Mouse (Mus musculus) embryonic facial prominence, embryonic 15.5 days (tissue): Measurements from ENCODE around the gene Syde2. TPM values are rescaled to one million over a fixed set of nuclear protein-coding genes. Genes with fewer than 3 reads are reported as not detected.

Experiments used
- ATAC-seq: fragments of 200-750 bp; cut with Nextera tagmentation; 2 replicates; pipeline ENCODE4 v1.8.0; 2017; ENCODE audit warnings: low read depth, moderate TSS enrichment; ENCODE audit not compliant: insufficient number of reproducible peaks, low FRiP score, low TSS enrichment
- H3K27ac ChIP-seq: fragments of 300-500 bp; sonication (generic); replicated peaks from 2 replicates; pipeline ENCODE4 v1.5.1; 2015; ENCODE audit warnings: mild to moderate bottlenecking, inconsistent platforms
- H3K27me3 ChIP-seq: fragments of 300-500 bp; sonication (generic); 2 replicates; pipeline ENCODE4 v1.6.1; 2015; ENCODE audit warnings: inconsistent platforms
- H3K36me3 ChIP-seq: fragments of 300-500 bp; sonication (generic); 2 replicates; pipeline ENCODE4 v1.6.1; 2015; ENCODE audit warnings: mild to moderate bottlenecking, inconsistent platforms
- H3K4me1 ChIP-seq: fragments of 300-500 bp; sonication (generic); 2 replicates; pipeline ENCODE4 v1.6.1; 2015; ENCODE audit warnings: inconsistent platforms
- H3K4me2 ChIP-seq: fragments of 300-500 bp; sonication (generic); replicated peaks from 2 replicates; pipeline ENCODE4 v1.6.1; 2015; ENCODE audit warnings: mild to moderate bottlenecking, inconsistent platforms
- H3K4me3 ChIP-seq: fragments of 300-500 bp; sonication (generic); replicated peaks from 2 replicates; pipeline ENCODE4 v1.5.1; 2015; ENCODE audit warnings: mild to moderate bottlenecking, inconsistent platforms
- H3K9ac ChIP-seq: fragments of 300-500 bp; sonication (generic); 2 replicates; pipeline ENCODE4 v1.6.1; 2015; ENCODE audit warnings: inconsistent platforms
- H3K9me3 ChIP-seq: fragments of 300-500 bp; sonication (generic); replicated peaks from 2 replicates; pipeline ENCODE4 v1.6.1; 2016; ENCODE audit warnings: inconsistent platforms
- WGBS: fragments of 180-500 bp; shearing (Covaris S2); methylation state at CpG from one replicate; pipeline ENCODE4 v1.1.7; 2015; 5-methylcytosine and 5-hydroxymethylcytosine counted together
- polyA plus RNA-seq: library from polyadenylated mRNA; unstranded; fragments of >200 nt; fragmentation: Nextera tagmentation; extraction: Ambion mirVana; gene quantifications from 2 replicates; pipeline ENCODE4 v1.2.1, GENCODE M21; 2015

Gene Syde2
- polyA plus RNA-seq, 1 experiment from 2014 or later, result 1.7 TPM

GRCm38 (mm10) chr3:146039132-146039903, 51.6 kb downstream of the Syde2 start:
- 61% methylated on average over 12 of the region's 12 CpGs for WGBS
- Histone ChIP-seq H3K27me3 (no peaks in the 10 kb centered on the region), H3K4me2 (no peak overlapping the region), H3K9ac (no peak overlapping the region), H3K27ac (no peak overlapping the region), H3K4me1 (no peaks in the 10 kb centered on the region), H3K4me3 (no peak overlapping the region), H3K9me3 (no peaks in the 10 kb centered on the region), H3K36me3 (no peaks in the 10 kb centered on the region)
- ATAC-seq, result no peak

- 91% methylated on average over 11 of the region's 11 CpGs for WGBS
- Histone ChIP-seq H3K9ac (no peak overlapping the region), H3K4me2 (no peak overlapping the region), H3K4me3 (no peak overlapping the region), H3K4me1 (peaks cover 9% of the 10 kb centered on the region; the same call in 1 of the 2 replicates), H3K27me3 (no peaks in the 10 kb centered on the region), H3K36me3 (no peaks in the 10 kb centered on the region), H3K9me3 (no peaks in the 10 kb centered on the region), H3K27ac (no peak overlapping the region)
- ATAC-seq, result no peak
These were observed 53.7 kb downstream of the Syde2 start for GRCm38 (mm10) chr3:146041382-146041781.

GRCm38 (mm10) chr3:146044977-146045376, 57.3 kb downstream of the Syde2 start:
- 14% methylated on average over 11 of the region's 11 CpGs for WGBS
- Histone ChIP-seq H3K9me3 (no peaks in the 10 kb centered on the region), H3K4me3 (no peak overlapping the region), H3K4me2 (peak overlapping the region; percentile 26; the same call in 1 of the 2 replicates), H3K36me3 (no peaks in the 10 kb centered on the region), H3K27me3 (no peaks in the 10 kb centered on the region), H3K4me1 (peaks cover 18% of the 10 kb centered on the region), H3K27ac (peak overlapping the region; percentile 48; the same call in 1 of the 2 replicates), H3K9ac (no peak overlapping the region)
- peak; percentile 58; the same call in 1 of the 2 replicates for ATAC-seq

DNA sequence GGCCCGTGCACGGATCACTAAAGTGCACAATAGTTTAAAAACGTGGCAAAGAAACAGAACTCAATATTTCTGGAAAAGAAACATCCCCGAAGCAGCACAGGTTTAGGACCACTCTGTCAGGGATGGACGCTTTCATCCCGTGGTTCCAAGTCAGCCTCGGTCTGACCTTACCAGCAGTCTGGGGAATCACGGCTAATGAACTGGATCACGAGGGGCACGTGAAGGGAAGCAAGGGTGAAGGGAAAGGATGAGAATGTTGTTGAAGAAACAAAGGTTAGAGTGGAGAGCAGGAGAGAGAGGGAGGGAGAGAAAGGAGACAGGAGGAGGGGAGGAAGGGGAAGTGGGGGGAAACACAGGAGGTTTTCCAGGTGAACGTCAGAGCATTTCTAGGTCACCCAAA, 58.4 kb downstream of the Syde2 start:
- ATAC-seq, result no peak
- H3K27ac ChIP-seq, result no peak overlapping the region
- WGBS, result 83% methylated on average over 11 of the region's 11 CpGs
- no peaks in the 10 kb centered on the region for H3K9me3 ChIP-seq
- H3K4me2 ChIP-seq, result no peak overlapping the region
- H3K27me3 ChIP-seq, result no peaks in the 10 kb centered on the region
- H3K4me3 ChIP-seq, result no peak overlapping the region
- H3K9ac ChIP-seq, result no peak overlapping the region
- H3K4me1 ChIP-seq, result peaks cover 18% of the 10 kb centered on the region
- no peaks in the 10 kb centered on the region for H3K36me3 ChIP-seq

- no peaks in the 10 kb centered on the region for H3K36me3 ChIP-seq
- WGBS, result 25% methylated on average over 15 of the region's 15 CpGs
- peaks cover 26% of the 10 kb centered on the region for H3K4me1 ChIP-seq
- H3K4me3 ChIP-seq, result no peak overlapping the region
- H3K27me3 ChIP-seq, result no peaks in the 10 kb centered on the region
- H3K4me2 ChIP-seq, result peak overlapping the region; percentile 11
- H3K27ac ChIP-seq, result no peak overlapping the region
- no peak overlapping the region for H3K9ac ChIP-seq
- peak; percentile 53; the same call in 1 of the 2 replicates for ATAC-seq
- no peaks in the 10 kb centered on the region for H3K9me3 ChIP-seq
These were observed 60.1 kb downstream of the Syde2 start for GRCm38 (mm10) chr3:146047704-146048207.

DNA sequence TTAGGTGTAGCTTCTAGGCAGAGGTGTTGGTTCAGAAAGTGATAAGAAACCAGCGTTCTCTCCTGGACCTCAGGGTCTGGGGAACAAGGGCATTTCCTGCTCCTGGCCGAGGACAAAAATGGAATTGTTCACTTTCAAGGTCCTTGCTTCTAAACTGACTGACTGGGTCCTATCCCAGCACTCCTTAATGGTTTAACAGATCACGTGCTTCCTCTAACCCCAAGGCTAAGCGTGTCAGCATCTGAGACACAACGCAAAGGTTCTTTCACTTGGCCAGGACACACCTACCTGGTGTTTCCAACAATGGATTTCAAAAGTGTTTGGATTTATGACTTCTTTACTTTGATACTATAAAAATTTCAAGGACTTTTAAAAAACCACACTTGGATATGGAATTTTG, 62.3 kb downstream of the Syde2 start:
- WGBS, result 78% methylated on average over 5 of the region's 5 CpGs
- no peak for ATAC-seq

GRCm38 (mm10) chr3:146051277-146052007, 63.8 kb downstream of the Syde2 start:
- H3K4me1 ChIP-seq, result peaks cover 21% of the 10 kb centered on the region
- 23% methylated on average over 11 of the region's 11 CpGs for WGBS
- no peak overlapping the region for H3K4me2 ChIP-seq
- no peaks in the 10 kb centered on the region for H3K27me3 ChIP-seq
- no peak overlapping the region for H3K27ac ChIP-seq
- H3K9me3 ChIP-seq, result no peaks in the 10 kb centered on the region
- no peak overlapping the region for H3K9ac ChIP-seq
- no peak overlapping the region for H3K4me3 ChIP-seq
- peak; percentile 55; the same call in 1 of the 2 replicates for ATAC-seq
- no peaks in the 10 kb centered on the region for H3K36me3 ChIP-seq

More for the DNA sequence above, 62.3 kb downstream of the Syde2 start:
- H3K27ac ChIP-seq, result no peak overlapping the region
- H3K9me3 ChIP-seq, result no peaks in the 10 kb centered on the region
- peaks cover 27% of the 10 kb centered on the region for H3K4me1 ChIP-seq
- H3K36me3 ChIP-seq, result no peaks in the 10 kb centered on the region
- H3K4me3 ChIP-seq, result no peak overlapping the region
- no peak overlapping the region for H3K4me2 ChIP-seq
- no peaks in the 10 kb centered on the region for H3K27me3 ChIP-seq
- H3K9ac ChIP-seq, result no peak overlapping the region

- 56% methylated on average over 6 of the region's 6 CpGs for WGBS
- ATAC-seq, result no peak
- Histone ChIP-seq H3K4me3 (no peak overlapping the region), H3K9ac (no peak overlapping the region), H3K27ac (no peak overlapping the region), H3K4me1 (peaks cover 12% of the 10 kb centered on the region), H3K27me3 (no peaks in the 10 kb centered on the region), H3K9me3 (no peaks in the 10 kb centered on the region), H3K36me3 (no peaks in the 10 kb centered on the region), H3K4me2 (no peak overlapping the region)
These were observed 65.6 kb downstream of the Syde2 start for GRCm38 (mm10) chr3:146053082-146053814.

GRCm38 (mm10) chr3:146053873-146054272, 66.2 kb downstream of the Syde2 start:
- peak; percentile 59; the same call in 1 of the 2 replicates for ATAC-seq
- no peaks in the 10 kb centered on the region for H3K36me3 ChIP-seq
- H3K4me1 ChIP-seq, result peaks cover 12% of the 10 kb centered on the region
- H3K4me2 ChIP-seq, result no peak overlapping the region
- no peaks in the 10 kb centered on the region for H3K27me3 ChIP-seq
- 72% methylated on average over 2 of the region's 2 CpGs for WGBS
- no peak overlapping the region for H3K27ac ChIP-seq
- no peaks in the 10 kb centered on the region for H3K9me3 ChIP-seq
- no peak overlapping the region for H3K4me3 ChIP-seq
- no peak overlapping the region for H3K9ac ChIP-seq

- no peak for ATAC-seq
- 78% methylated on average over 7 of the region's 7 CpGs for WGBS
- H3K36me3 ChIP-seq, result no peaks in the 10 kb centered on the region
These were observed 69.5 kb downstream of the Syde2 start for GRCm38 (mm10) chr3:146057131-146057530.

GRCm38 (mm10) chr3:146058263-146058662, 70.6 kb downstream of the Syde2 start:
- WGBS, result 9% methylated on average over 4 of the region's 4 CpGs
- no peaks in the 10 kb centered on the region for H3K9me3 ChIP-seq
- H3K36me3 ChIP-seq, result no peaks in the 10 kb centered on the region
- no peak overlapping the region for H3K27ac ChIP-seq
- 0 out of 2 replicates have a peak, but pooled peaks have one; percentile 51 for ATAC-seq
- no peak overlapping the region for H3K4me2 ChIP-seq
- no peak overlapping the region for H3K9ac ChIP-seq
- H3K4me3 ChIP-seq, result no peak overlapping the region
- peaks cover 7% of the 10 kb centered on the region; the same call in 1 of the 2 replicates for H3K4me1 ChIP-seq
- no peaks in the 10 kb centered on the region for H3K27me3 ChIP-seq

More at GRCm38 (mm10) chr3:146057131-146057530, 69.5 kb downstream of the Syde2 start:
- H3K9ac ChIP-seq, result no peak overlapping the region
- H3K27me3 ChIP-seq, result no peaks in the 10 kb centered on the region
- no peaks in the 10 kb centered on the region for H3K9me3 ChIP-seq
- no peak overlapping the region for H3K27ac ChIP-seq
- no peak overlapping the region for H3K4me3 ChIP-seq
- H3K4me1 ChIP-seq, result peaks cover 13% of the 10 kb centered on the region
- H3K4me2 ChIP-seq, result no peak overlapping the region
